Mouse (Mus musculus) forebrain, embryonic 13.5 days (tissue): ENCODE measurements at regions not wholly inside any gene's neighbourhood (a gene's known extent, or its start where the extent isn't known, plus 50 kb on each side); places are given as distances from the start of the nearest gene placed in this dataset. TPM values are rescaled to one million over a fixed set of nuclear protein-coding genes. Genes with fewer than 3 reads are reported as not detected.
"Not testable (repeated sequence)": the region's sequence is repeated elsewhere in the genome, so short reads cannot be mapped to it uniquely, and the experiment has no call there.

Source experiments
- ATAC-seq: fragments of 200-750 bp; cut with Nextera tagmentation; 2 replicates; pipeline ENCODE4 v1.8.0; 2017
- H3K27ac ChIP-seq: fragments of 300-500 bp; sonication (generic); 2 replicates; pipeline ENCODE4 v1.5.1; 2015; ENCODE audit warnings: inconsistent platforms, mild to moderate bottlenecking, moderate library complexity
- H3K27me3 ChIP-seq: fragments of 300-500 bp; sonication (generic); 2 replicates; pipeline ENCODE4 v1.6.1; 2015; ENCODE audit warnings: mild to moderate bottlenecking, inconsistent platforms
- H3K36me3 ChIP-seq: fragments of 300-500 bp; sonication (generic); 2 replicates; pipeline ENCODE4 v1.6.1; 2015; ENCODE audit warnings: mild to moderate bottlenecking, inconsistent platforms; ENCODE audit not compliant: poor library complexity, severe bottlenecking
- H3K4me1 ChIP-seq: fragments of 300-500 bp; sonication (generic); 2 replicates; pipeline ENCODE4 v1.6.1; 2015; ENCODE audit warnings: inconsistent platforms
- H3K4me2 ChIP-seq: fragments of 300-500 bp; sonication (generic); 2 replicates; pipeline ENCODE4 v1.6.1; 2015; ENCODE audit warnings: inconsistent platforms, mild to moderate bottlenecking, moderate library complexity
- H3K4me3 ChIP-seq: fragments of 300-500 bp; sonication (generic); 2 replicates; pipeline ENCODE4 v1.5.1; 2015; ENCODE audit warnings: mild to moderate bottlenecking, inconsistent platforms
- H3K9ac ChIP-seq: fragments of 300-500 bp; sonication (generic); 2 replicates; pipeline ENCODE4 v1.6.1; 2015; ENCODE audit warnings: mild to moderate bottlenecking, inconsistent platforms
- H3K9me3 ChIP-seq: fragments of 300-500 bp; sonication (generic); replicated peaks from 2 replicates; pipeline ENCODE4 v1.6.1; 2016; ENCODE audit warnings: inconsistent platforms
- WGBS: fragments of 180-500 bp; shearing (Covaris S2); methylation state at CpG from one replicate; pipeline ENCODE4 v1.1.7; 2015; 5-methylcytosine and 5-hydroxymethylcytosine counted together
- microRNA-seq: library from miRNA; unstranded; fragments of <30 nt; microRNA quantifications from one replicate; pipeline ENCODE4, GENCODE M21; 2016

- not testable (repeated sequence) for H3K4me1 ChIP-seq, H3K4me2 ChIP-seq, H3K36me3 ChIP-seq, ATAC-seq, H3K9ac ChIP-seq, H3K27me3 ChIP-seq, H3K4me3 ChIP-seq, H3K27ac ChIP-seq
- peaks cover 11% of the 10 kb centered on the region for H3K9me3 ChIP-seq
- WGBS = 88% methylated on average over 3 of the region's 3 CpGs
These were observed 235.4 kb upstream of the Cts3 start for GRCm38 (mm10) chr13:61805300-61805699.

- peak; percentile 55; the same call in 1 of the 2 replicates for ATAC-seq
- H3K27me3 ChIP-seq, H3K4me1 ChIP-seq, H3K9me3 ChIP-seq, H3K36me3 ChIP-seq, H3K27ac ChIP-seq: not testable (repeated sequence)
- Histone ChIP-seq H3K4me2 (peak overlapping the region; percentile 59), H3K4me3 (peak overlapping the region; percentile 53), H3K9ac (peak overlapping the region; percentile 72)
- WGBS = 3% methylated on average over 19 of the region's 19 CpGs
These were observed 234.4 kb upstream of the Cts3 start for GRCm38 (mm10) chr13:61804168-61804874.

- not testable (repeated sequence) for ATAC-seq, H3K36me3 ChIP-seq, H3K27ac ChIP-seq, H3K9me3 ChIP-seq, H3K27me3 ChIP-seq, H3K4me1 ChIP-seq
- peak overlapping the region; percentile 53 for H3K4me3 ChIP-seq
- H3K4me2 ChIP-seq = peak overlapping the region; percentile 59
- WGBS = 25% methylated on average over 5 of the region's 5 CpGs
- H3K9ac ChIP-seq = peak overlapping the region; percentile 72; the same call in 1 of the 2 replicates
These were observed 233.8 kb upstream of the Cts3 start for GRCm38 (mm10) chr13:61803763-61804162.

GRCm38 (mm10) chr13:61763457-61763856, 193.5 kb upstream of the Cts3 start:
- H3K4me3 ChIP-seq, H3K9me3 ChIP-seq, H3K4me1 ChIP-seq, H3K27me3 ChIP-seq, H3K27ac ChIP-seq, H3K9ac ChIP-seq, H3K36me3 ChIP-seq, ATAC-seq, H3K4me2 ChIP-seq: not testable (repeated sequence)
- 88% methylated on average over 1 of the region's 1 CpGs for WGBS

Small RNAs in the stretch of these regions (microRNA-seq; reads per million reads assigned to microRNA genes)
- not detected for gene Gm23739
